Mouse (Mus musculus) lung, postnatal 25 days (tissue): ENCODE data around the gene Usp24.

Source experiments
- DNase-seq: peaks from one replicate; pipeline ENCODE4 v3.0.0; 2022; ENCODE audit warnings: low spot score

The Usp24 gene

DNA sequence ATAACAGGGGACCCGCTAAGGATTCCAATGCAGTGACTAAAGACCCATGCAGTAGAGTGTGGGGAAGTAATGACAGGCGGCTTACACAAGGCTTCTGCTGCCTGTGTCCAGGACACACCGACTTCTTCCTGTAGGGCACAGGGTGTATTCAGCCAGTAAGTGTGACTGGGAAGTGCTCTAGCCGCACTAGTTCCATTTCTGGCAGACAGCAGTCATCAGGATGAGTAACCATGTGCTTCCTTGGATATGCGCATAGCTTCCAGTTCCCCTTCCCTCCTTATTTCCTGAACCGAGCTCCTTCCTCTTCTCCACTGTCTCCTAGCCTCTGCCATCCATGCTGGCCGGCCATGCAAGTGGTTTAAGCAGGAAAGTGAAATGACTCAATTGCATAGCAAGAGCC, 113.1 kb downstream of the Usp24 start:
- no peak for DNase-seq

GRCm38 (mm10) chr4:106430431-106430830, 114.4 kb downstream of the Usp24 start:
- no peak for DNase-seq

- DNase-seq: no peak
Observed at GRCm38 (mm10) chr4:106435426-106435825, 119.4 kb downstream of the Usp24 start.

DNA sequence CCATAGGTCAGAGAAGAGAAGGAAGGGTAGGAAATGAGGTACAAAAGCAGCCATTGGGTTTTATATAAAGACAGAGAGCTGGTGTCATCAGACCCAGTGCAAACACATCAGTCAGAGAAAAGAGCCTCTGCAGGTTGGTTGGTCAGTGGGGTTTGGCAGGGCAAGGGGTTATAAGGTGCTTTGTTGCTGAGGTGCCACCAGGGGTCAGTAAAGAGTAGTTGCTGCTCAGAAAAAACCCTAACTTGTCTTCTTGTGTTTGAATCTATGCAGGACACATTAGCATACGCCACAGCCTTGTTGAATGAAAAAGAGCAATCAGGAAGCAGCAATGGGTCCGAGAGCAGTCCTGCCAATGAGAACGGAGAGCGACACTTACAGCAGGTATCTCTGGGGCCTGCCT, 120.5 kb downstream of the Usp24 start:
- DNase-seq: no peak

DNA sequence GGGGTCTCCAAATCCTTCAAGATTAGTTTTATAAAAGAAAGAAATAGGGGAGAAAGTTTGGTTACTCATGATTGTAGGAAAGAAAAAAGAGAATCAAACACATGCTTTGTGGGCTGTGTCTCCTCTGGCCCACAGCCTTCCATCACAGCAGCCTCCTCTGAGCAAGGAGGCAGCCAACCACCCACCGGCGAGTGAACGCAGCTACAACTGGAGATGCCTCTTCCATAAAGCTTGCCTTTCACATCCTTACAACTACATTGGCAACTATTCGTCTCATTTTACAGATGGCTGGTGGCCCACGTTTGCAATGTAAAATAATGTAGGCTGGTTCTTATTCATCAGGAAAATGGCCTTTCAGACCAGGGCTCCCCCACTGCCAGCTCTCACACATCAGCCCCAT, 121.2 kb downstream of the Usp24 start:
- no peak for DNase-seq

- no peak for DNase-seq
Observed at GRCm38 (mm10) chr4:106438763-106439162, 122.8 kb downstream of the Usp24 start.

DNA sequence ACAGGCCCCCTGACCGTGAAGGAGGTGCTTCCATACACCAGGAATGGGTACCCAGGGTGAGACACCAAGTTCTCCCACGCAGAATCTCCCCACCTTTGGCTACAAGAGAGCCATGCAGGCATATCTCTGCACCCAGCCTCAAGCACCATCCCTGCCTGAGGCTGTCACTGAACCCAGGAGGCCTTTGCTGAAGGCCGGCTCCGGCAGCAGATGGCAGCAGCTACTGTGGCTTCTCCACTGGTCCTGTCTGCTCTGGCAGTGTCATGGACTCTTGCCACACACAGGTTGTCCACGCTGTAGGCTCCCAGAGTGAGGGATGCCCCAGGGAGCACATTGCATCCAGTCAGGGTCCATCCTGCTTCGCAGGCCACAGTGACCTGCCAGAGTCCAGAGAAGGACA, 127.2 kb downstream of the Usp24 start:
- no peak for DNase-seq

GRCm38 (mm10) chr4:106449306-106449705, 133.3 kb downstream of the Usp24 start:
- no peak for DNase-seq

GRCm38 (mm10) chr4:106452401-106452800, 136.4 kb downstream of the Usp24 start:
- no peak for DNase-seq

DNA sequence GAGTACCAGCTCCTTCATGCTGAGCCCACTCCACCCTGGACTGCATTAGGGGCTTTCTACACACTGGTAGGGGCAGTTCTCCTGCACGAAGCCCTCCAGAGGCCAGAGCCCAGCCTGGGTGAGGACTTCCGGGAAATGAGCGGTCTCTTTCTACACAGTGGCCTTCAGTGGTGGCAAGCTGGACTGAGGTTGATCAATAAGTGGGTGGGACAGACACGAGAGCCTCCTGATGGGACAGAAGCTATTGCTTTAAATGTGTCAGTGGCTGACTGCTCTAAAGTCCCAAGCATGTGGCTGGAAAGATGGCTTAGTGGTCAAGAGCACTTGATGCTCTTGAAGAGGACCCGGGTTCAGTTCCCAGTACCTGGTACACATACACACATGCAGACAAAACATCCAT, 137.1 kb downstream of the Usp24 start:
- no peak for DNase-seq

DNA sequence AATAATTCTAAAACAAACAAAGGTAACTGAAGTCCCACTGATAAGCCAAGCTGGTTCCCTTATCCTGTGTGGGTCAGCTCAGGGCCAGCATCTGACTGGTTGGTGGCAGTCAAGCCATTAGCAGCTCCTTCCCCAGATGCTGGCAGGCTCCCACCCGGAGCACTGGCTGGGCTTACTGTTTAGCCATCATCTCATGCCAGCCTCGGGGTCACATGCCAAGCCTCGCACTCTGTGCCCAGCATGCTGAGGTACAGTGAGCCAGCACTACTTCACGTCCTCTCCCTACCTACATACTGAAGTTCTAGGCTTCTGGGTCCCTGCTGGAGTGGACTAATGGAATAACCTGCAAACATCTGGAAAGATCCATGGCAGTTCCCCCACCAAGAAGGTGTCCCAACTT, 137.5 kb downstream of the Usp24 start:
- DNase-seq: no peak

DNA sequence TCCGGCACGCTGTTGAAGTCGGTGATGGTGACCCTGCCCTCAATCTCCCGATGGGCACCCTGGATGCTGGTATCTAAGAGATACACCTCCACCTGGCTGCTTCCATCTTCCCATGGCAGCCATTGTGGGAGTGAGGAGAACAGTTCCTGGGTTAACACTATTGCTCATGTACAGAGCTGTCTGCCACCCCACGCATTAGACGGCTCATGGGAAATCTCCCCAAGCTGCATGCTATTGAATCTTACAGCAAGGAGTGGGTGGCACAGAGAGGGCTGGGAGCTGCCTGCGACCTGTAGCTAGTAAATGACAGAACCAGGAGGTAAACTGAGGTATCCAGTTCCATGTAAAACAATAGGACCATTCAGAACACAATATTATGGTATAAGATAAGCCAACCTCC, 138.5 kb downstream of the Usp24 start:
- no peak for DNase-seq

GRCm38 (mm10) chr4:106462016-106462415, 146.0 kb downstream of the Usp24 start:
- no peak for DNase-seq

- no peak for DNase-seq
Observed at GRCm38 (mm10) chr4:106462524-106462923, 146.5 kb downstream of the Usp24 start.

- no peak for DNase-seq
Observed at GRCm38 (mm10) chr4:106463174-106463801, 147.3 kb downstream of the Usp24 start.

DNA sequence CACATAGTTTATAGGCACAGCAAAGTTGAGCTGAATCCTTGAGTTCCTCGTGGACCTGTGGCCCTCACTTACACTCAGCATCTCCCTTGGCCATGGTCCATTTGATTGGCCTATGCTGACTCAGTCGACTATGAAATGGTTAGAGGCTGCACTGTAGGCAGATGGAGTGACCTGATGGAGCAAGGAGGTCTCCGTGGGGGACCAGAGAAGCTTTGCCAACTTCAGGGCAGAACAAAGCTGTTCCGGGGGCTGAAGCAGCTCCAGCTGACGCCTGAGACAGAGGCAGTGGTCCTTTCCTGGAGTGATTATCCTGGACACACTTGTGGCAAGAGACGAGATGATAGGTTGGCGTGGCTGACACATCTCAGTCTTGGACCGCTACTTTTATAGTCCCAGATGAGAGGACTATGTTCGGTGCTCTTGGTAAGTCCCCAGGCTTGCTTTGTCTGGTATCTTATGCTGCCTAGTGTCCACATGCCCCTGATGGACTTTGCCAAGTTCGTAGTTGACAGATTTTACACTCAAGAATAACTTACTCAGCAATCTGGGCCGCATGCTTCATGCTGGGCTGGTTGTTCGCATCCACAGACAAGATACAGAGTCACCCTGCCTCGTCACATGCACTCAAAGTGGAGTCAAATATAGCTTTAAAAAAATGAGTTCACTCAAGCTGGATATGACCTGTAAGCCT, 151.6 kb downstream of the Usp24 start:
- DNase-seq: no peak

- DNase-seq: no peak
Observed at GRCm38 (mm10) chr4:106470921-106471320, 154.9 kb downstream of the Usp24 start.

GRCm38 (mm10) chr4:106472335-106472734, 156.3 kb downstream of the Usp24 start:
- DNase-seq: peak; percentile 62

DNA sequence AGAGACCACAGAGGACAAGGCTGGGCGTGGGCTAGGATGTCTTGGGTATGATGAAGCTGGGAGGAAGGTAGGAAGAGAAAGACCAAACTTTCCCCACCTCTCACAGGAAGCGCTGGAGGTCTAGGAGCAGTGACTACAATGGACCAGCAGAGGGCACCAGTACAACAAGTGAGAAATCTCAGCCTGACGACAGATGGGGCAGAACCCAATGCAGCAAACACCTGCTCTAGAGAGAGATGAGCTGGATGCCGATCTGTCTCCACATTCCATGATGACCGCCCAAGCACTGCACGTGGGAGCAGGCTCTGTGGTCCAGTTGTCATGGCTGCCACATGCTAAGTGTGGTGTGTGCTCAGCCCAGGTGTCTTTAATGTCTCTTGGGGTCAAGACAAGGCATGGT, 158.2 kb downstream of the Usp24 start:
- peak; percentile 24 for DNase-seq

DNA sequence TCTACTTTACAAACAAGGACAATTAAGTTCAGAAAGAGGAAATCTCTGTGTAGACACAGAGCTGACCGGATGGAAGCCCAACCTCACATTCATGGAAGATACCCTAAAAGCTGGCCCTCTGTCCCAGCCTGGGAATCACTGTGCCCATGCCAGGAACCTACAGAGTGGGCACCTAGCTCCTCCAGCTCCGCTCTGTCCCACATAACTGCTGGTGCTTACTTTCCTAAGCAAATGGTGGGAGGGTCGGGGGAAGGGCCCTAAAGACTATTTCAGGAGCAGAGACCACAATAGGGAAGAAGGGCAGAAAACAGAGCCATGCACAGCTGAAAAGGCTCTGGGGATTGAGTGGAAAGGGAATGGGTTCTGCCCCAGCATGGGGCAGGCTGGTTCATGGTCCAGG, 164.5 kb downstream of the Usp24 start:
- no peak for DNase-seq

DNA sequence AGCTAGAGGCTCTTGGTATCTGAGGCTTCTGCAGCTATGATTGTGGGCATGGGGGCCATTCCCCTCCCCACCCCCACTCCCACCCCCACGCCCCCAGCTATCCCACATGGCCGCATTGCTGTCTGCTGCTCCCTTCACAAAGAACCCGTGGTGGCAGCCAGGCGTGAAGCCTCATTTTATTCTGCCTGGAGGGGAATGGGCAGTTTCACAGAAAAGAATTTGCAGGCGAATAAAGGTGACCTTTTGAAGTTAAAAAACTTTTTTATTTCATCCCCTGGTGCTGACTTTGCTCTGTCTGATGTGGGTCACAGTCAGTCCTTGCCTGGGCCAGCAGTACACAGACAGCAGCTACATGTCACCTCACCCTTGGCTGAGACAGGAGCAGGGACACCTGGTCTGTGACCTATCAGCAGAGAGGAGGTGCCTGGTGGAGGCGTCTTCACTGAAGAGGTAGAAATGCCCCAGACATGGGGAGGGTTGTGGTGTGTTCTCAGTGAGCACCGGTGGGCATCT, 167.3 kb downstream of the Usp24 start:
- no peak for DNase-seq

- DNase-seq: no peak
Observed at GRCm38 (mm10) chr4:106483831-106484230, 167.8 kb downstream of the Usp24 start.

GRCm38 (mm10) chr4:106490620-106491019, 174.6 kb downstream of the Usp24 start:
- DNase-seq: no peak
